15 mouse cellular contexts compared by ENCODE assay signal in the genomic region with DNA sequence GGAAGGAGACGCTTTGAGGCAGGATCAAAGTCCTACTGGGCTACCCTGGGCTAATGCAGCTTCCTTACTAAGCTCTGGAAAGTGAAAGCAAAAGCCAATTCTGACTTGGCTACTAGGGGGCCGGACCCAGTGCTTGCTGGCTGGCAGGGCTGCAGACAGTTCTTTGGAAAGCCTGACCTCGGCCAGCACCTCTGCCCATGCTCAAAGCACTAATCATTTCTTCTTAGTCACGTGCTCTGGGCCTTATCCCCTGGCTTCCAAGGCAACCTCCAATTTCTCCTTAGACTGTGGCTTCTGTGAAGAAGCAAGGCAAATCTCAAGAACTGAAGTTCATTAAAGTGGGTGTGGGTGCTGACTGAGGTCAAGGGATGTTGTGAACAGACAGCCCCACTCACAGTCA. TPM values are rescaled to one million over a fixed set of nuclear protein-coding genes. Genes with fewer than 3 reads are reported as not detected.
DNase-seq lines count a peak whose midpoint lies in the region; ATAC-seq lines count a peak whose summit lies in the region.
"Had no signal": no experiment of that assay in that cellular context is flagged by ENCODE, and none has a peak within 500 bp of the region (broad histone marks: within the 10 kb centered on the region; RNA-seq: fewer than 3 reads in every experiment).

No protein-coding gene starts in this region.

- peak overlapping the region; percentile 56 for H3K4me3 ChIP-seq in megakaryocyte, embryonic 14.5 days (replicated peaks)
- no peak overlapping the region for H3K4me3 ChIP-seq in hindbrain, embryonic 11.5 days (ENCODE audit: low read depth, low read length)
- H3K4me3 ChIP-seq: embryonic facial prominence, embryonic 10.5 days; forebrain, embryonic 13.5 days; gastrocnemius, adult 2 months; heart, embryonic 13.5 days; hindbrain, embryonic 12.5 days had no signal

- DNase-seq in adrenal gland, postnatal 14 days = peak; percentile 52
- DNase-seq in adrenal gland, postnatal 25 days = no peak
- DNase-seq in 3T3-L1 (ENCODE audit: low read depth, low spot score) = peak; percentile 41
- peak; percentile 50 for DNase-seq in MN1 (ENCODE audit: low spot score)
- DNase-seq in hindbrain, embryonic 11.5 days (ENCODE audit: low spot score) = no peak
- no peak for DNase-seq in left cerebral cortex, adult 8-10 months (ENCODE audit: low spot score in 2 of 2)
- DNase-seq: gastrocnemius, postnatal 36 days had no signal

- no peak overlapping the region for H3K27ac ChIP-seq in hindbrain, embryonic 11.5 days (ENCODE audit: low read depth, low read length)
- H3K27ac ChIP-seq: embryonic facial prominence, embryonic 10.5 days; forebrain, embryonic 13.5 days; gastrocnemius, adult 2 months; heart, embryonic 13.5 days; hindbrain, embryonic 12.5 days had no signal

- ATAC-seq in megakaryocyte, adult 5-6 weeks (ENCODE audit: poor library complexity, severe bottlenecking) = no peak
- no peak for ATAC-seq in hindbrain, embryonic 11.5 days (ENCODE audit: low FRiP score)
- ATAC-seq: forebrain, embryonic 13.5 days had no signal

- 60% methylated on average over 4 of the region's 4 CpGs for WGBS in hindbrain, embryonic 11.5 days

- H3K4me2 ChIP-seq in hindbrain, embryonic 11.5 days (replicated peaks; ENCODE audit: low read depth, low read length) = no peak overlapping the region
- H3K4me2 ChIP-seq: forebrain, embryonic 13.5 days; heart, embryonic 13.5 days; hindbrain, embryonic 12.5 days had no signal

- H3K9me3 ChIP-seq in megakaryocyte, embryonic 14.5 days = peaks cover 9% of the 10 kb centered on the region
- H3K9me3 ChIP-seq in hindbrain, embryonic 11.5 days (ENCODE audit: control insufficient read depth, low read length) = no peaks in the 10 kb centered on the region
- H3K9me3 ChIP-seq: hindbrain, embryonic 12.5 days had no signal

- no peak overlapping the region for H3K9ac ChIP-seq in hindbrain, embryonic 11.5 days (ENCODE audit: low read depth, low read length)
- H3K9ac ChIP-seq: forebrain, embryonic 13.5 days; forebrain, postnatal 0 days; heart, embryonic 13.5 days; hindbrain, embryonic 12.5 days had no signal

- peaks cover 3% of the 10 kb centered on the region for H3K36me3 ChIP-seq in megakaryocyte, embryonic 14.5 days (replicated peaks; ENCODE audit: low read length)
- no peaks in the 10 kb centered on the region for H3K36me3 ChIP-seq in hindbrain, embryonic 11.5 days (ENCODE audit: control insufficient read depth, insufficient read depth, low read length)
- H3K36me3 ChIP-seq: embryonic facial prominence, embryonic 10.5 days; heart, embryonic 13.5 days; hindbrain, embryonic 12.5 days had no signal

- peaks cover 59% of the 10 kb centered on the region for H3K4me1 ChIP-seq in megakaryocyte, embryonic 14.5 days
- no peaks in the 10 kb centered on the region for H3K4me1 ChIP-seq in hindbrain, embryonic 11.5 days (replicated peaks; ENCODE audit: control insufficient read depth, insufficient read depth, low read length)
- H3K4me1 ChIP-seq: heart, embryonic 13.5 days; hindbrain, embryonic 12.5 days had no signal

- H3K27me3 ChIP-seq in megakaryocyte, embryonic 14.5 days (replicated peaks) = peaks cover 10% of the 10 kb centered on the region
- H3K27me3 ChIP-seq in hindbrain, embryonic 11.5 days (ENCODE audit: control insufficient read depth, insufficient read depth, low read length) = no peaks in the 10 kb centered on the region
- H3K27me3 ChIP-seq: forebrain, embryonic 13.5 days; hindbrain, embryonic 12.5 days had no signal

RNA-seq across cellular contexts. Expression of a gene that starts 38.5 kb away (rescaled TPM):
- 0.78 and 0.83 TPM in 2 replicates for total RNA-seq in adrenal gland, postnatal 14 days (2021)
- total RNA-seq in adrenal gland, postnatal 25 days (2021) = 0.76 and 1.2 TPM in 2 replicates
- not detected in 2 replicates for polyA plus RNA-seq in megakaryocyte, embryonic 14.5 days (2012; ENCODE audit: insufficient read depth, low replicate concordance)
- not detected in 2 replicates for total RNA-seq in megakaryocyte, adult 5-6 weeks (2015)
- total RNA-seq in megakaryocyte, adult 5-6 weeks (2017) = not detected in 2 replicates
- polyA plus RNA-seq in hindbrain, embryonic 11.5 days (2014; fragmentation: Nextera tagmentation; extraction: Ambion mirVana) = 0.57 and 0.64 TPM in 2 replicates
- 1 to 10 TPM in 3 of 4 experiments, under 1 TPM in 1; 0.94 to 1.9 (median 1.1) TPM for total RNA-seq in left cerebral cortex, adult 8-10 months (2022)

RNA-seq across cellular contexts. Expression of a gene that starts 38.8 kb away (rescaled TPM):
- 24.8 and 26.3 TPM in 2 replicates for total RNA-seq in adrenal gland, postnatal 14 days (2021)
- 27.5 and 29.5 TPM in 2 replicates for total RNA-seq in adrenal gland, postnatal 25 days (2021)
- polyA plus RNA-seq in megakaryocyte, embryonic 14.5 days (2012; ENCODE audit: insufficient read depth, low replicate concordance) = 56.7 and 83.3 TPM in 2 replicates
- 16.8 and 18.9 TPM in 2 replicates for total RNA-seq in megakaryocyte, adult 5-6 weeks (2015)
- total RNA-seq in megakaryocyte, adult 5-6 weeks (2017) = 18.3 and 19.1 TPM in 2 replicates
- polyA plus RNA-seq in hindbrain, embryonic 11.5 days (2014; fragmentation: Nextera tagmentation; extraction: Ambion mirVana) = 51.7 and 65.0 TPM in 2 replicates
- 10 to 100 TPM; 14.5 to 26.4 (median 18.6) TPM for total RNA-seq in left cerebral cortex, adult 8-10 months (2022)

Comparison
In these comparisons a context has a peak if more than half of its experiments do, and no peak if none do; other contexts are left out.
1. DNase-seq: peak in adrenal gland, postnatal 14 days (single experiment), 3T3-L1 (single experiment) and MN1 (single experiment); none in adrenal gland, postnatal 25 days (single experiment), hindbrain, embryonic 11.5 days (single experiment) and left cerebral cortex, adult 8-10 months (0 of 2).